Mouse (Mus musculus): Measurements from ENCODE around the gene Ankrd34a. TPM values are rescaled to one million over a fixed set of nuclear protein-coding genes. Genes with fewer than 3 reads are reported as not detected.

Ankrd34a gene
- total RNA-seq, 2 experiments from 2014 or later, result 0.95 to 1.1 TPM

DNA sequence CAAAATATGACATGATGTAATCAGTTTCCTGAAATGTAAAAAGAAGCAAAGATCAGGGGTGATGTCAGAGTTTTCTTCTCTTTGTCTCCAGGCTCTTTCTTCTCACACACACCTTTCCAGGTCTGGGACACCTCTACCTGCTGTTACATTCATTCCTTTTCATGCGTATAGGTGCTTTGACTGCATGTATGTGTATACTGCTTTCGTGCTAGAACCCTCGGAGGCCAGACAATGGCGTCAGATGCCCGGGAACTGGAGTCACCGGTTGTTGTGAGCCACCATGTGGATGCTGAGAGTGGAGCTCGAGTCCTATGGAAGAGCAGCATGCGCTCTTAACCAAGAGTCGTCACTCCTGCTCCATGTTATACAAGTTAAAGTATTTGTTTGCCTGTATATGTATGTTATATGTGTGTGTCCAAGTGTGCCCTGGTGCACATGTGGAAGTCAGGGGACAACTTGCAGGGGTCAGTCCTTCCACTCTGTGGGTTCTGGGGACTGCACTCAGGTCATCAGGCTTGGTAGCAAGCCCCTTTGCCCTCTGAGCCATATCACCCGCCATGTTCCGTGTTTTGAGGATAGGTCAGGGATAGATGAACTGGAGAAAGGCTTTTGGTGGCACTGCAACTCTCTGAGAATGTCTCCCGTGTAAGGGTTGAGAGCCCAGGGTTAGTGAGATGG lies 17.7 kb upstream of the Ankrd34a start:
- DNase-seq, result no peak

- no peak for DNase-seq
Measured at GRCm38 (mm10) chr3:96579239-96579750, 17.1 kb upstream of the Ankrd34a start.

GRCm38 (mm10) chr3:96579885-96580454 lies 16.5 kb upstream of the Ankrd34a start:
- DNase-seq, result peak; percentile 85

- DNase-seq, result no peak
Measured at GRCm38 (mm10) chr3:96581141-96581540, 15.3 kb upstream of the Ankrd34a start.

GRCm38 (mm10) chr3:96581771-96582515 lies 14.5 kb upstream of the Ankrd34a start:
- no peak for DNase-seq

DNA sequence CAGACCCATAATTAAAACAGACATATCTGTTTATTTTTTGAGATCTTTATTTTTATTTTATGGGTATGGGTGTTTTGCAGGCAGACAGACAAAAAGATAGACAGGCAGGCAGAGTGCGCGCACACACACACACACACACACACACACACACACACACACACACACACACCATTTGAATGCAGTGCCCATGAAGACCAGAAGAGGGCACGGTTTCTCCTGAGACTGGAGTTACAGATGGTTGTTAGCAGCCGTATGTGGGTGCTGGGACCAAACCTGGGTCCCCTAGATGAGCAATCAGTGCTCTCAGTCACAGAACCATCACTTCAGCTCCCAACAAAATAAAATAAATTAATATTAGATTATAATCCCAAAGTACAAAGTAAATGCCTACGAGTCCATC lies 13.1 kb upstream of the Ankrd34a start:
- DNase-seq, result no peak

DNA sequence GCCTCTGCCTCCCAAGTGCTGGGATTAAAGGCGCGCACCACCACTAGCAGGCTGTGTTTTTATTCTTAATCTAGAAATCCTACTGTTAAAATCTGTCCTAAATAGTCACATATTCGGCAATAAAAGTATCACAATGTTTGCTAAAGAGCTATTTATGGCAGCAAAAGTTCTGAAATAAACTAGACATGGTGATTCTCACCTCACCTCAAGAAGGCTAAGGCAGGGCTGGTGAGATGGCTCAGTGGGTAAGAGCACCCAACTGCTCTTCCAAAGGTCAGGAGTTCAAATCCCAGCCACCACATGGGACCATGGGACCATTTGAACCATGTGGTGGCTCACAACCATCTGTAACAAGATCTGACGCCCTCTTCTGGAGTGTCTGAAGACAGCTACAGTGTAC lies 5.8 kb upstream of the Ankrd34a start:
- DNase-seq, result no peak

DNA sequence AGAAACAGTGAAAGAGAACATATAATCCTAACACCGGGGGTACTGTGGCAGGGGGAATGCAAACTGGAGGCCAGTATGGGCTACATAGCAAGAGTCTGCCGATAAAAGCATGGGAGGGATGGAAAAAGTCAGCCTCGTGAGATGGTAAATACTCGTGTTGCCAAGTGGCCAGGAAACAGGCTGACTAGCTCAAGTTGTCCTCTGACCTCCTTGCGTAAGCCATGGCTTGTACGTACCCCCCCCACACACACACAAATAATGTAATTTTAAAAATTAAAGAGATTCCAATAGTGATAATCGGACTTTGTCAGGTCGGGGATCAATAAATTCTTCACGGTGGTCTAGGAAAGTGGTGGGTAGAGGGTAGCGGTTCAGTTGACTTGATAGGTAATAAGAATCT lies 3.1 kb upstream of the Ankrd34a start:
- DNase-seq, result peak; percentile 28

DNA sequence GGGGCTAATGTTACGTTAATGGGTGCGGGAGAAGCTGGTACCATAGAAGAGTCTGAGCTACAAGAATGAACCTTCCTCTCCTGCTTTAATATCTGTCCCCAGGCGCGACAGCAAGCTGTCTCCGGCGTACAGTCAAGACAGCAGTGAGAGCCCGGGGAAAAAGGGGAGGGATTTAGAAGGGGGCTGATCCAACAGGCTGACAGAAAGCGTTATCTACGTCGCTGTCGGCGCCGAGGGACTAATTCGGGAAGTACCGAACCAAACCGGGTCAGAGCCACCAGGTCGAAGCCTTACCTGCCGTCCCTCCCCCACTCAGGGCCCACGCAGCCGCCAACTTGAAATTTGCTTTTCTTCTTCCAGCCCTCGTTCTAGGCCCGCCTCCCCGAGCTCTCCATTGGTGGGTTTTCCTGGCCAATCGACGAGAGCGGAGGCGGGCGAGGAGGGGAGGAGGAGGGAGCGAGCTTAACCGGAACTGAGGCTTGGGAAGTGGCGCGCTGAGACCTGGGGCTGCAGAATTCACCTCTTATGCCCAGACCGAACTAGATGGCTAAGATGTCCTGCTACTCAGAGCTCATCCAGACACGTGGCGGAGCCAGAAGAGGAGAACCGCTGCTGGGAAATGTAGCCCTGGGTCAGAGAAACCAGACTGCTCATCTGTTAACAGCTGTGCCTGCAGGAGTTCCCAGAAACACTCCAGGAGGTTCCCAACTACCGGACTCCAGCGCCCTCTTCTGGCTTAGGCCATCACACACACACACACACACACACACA lies 2.5 kb upstream of the Ankrd34a start, which contains the start of gene Polr3gl:
Polr3gl (minus strand) TSS at position 392 of the 771 bp plus-strand sequence.
- DNase-seq, result peak; percentile 92

GRCm38 (mm10) chr3:96594851-96595250 lies 1.6 kb upstream of the Ankrd34a start:
- no peak for DNase-seq

- no peak for DNase-seq
Measured at GRCm38 (mm10) chr3:96595661-96596060, 775 bp upstream of the Ankrd34a start.

DNA sequence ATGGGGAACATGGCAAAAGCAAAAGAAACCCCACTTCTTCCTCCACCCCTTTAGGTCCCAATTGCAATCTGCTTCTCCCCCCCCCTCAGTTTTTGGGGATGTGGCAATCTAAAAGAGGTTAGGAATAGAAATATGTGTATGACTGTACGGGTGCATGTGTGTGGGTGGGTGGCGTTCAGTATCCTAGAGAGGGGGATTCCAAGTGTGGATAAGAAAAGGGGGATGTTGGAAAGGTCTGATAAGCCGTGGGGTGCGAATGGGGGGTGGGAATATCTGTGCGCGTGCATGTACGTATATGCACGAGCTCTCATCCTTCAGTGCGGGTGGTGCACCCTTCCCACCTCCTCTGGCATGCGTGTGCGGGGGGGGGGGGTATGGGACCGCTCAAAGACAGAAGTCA lies 419 bp downstream of the Ankrd34a start:
- DNase-seq, result no peak

GRCm38 (mm10) chr3:96597435-96597891 lies 1.0 kb downstream of the Ankrd34a start:
- DNase-seq, result peak; percentile 26

- DNase-seq, result peak; percentile 76
Measured at GRCm38 (mm10) chr3:96598156-96599068, 2.0 kb downstream of the Ankrd34a start.

- DNase-seq, result no peak
Measured at GRCm38 (mm10) chr3:96599069-96599393, 2.6 kb downstream of the Ankrd34a start.

DNA sequence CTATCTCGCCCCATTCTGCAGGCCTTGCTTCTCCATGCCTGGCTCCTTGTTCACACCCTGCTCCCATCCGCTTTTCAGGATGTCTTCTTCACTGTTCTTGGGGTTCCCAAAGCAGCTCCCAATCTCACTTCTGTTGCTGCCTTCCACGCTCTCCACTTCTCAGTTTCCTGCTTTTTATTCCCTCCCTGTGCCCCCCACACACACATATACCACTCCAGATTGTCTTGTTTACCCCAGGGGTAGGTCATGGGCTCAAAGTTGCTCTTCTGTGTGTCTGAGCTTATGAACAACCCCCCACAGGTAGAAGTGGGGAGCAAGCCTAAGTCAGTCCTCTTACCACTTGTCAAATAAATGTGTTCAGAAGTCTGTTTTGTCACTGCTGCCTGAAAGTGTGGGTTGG lies 3.0 kb downstream of the Ankrd34a start:
- DNase-seq, result no peak

DNA sequence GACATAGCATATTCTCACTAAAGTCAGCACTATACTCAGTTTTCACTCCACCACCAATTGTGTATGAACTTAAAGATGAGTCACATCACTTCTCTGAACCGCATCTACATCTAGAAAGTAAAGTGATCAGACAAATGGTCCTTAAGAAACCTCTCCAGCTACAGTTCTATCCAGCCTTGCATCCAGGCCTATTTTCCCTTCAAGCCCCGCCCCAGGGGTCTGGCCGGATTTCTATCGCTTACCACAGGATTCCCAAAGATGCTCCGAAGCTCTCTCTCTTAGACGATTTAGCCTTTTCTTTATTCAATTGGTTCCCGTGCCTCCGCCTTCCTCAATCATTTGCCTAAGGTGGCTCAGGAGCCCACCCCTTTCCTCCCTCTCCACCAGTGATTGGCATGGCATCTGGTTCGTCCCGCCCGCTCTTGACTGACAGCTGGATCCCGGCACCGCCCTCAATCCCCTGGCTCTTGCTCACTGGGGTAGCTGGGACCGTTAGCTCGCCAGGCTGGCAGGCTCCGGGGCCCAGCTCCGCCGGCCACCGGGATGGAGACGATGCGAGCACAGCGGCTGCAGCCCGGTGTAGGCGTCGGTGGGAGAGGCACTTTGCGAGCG lies 4.3 kb downstream of the Ankrd34a start, which contains the start of gene Lix1l:
Lix1l (plus strand) TSS at position 511 of the 612 bp plus-strand sequence.
- peak; percentile 96 for DNase-seq

GRCm38 (mm10) chr3:96601251-96601787 lies 4.9 kb downstream of the Ankrd34a start:
- DNase-seq, result peak; percentile 73

DNA sequence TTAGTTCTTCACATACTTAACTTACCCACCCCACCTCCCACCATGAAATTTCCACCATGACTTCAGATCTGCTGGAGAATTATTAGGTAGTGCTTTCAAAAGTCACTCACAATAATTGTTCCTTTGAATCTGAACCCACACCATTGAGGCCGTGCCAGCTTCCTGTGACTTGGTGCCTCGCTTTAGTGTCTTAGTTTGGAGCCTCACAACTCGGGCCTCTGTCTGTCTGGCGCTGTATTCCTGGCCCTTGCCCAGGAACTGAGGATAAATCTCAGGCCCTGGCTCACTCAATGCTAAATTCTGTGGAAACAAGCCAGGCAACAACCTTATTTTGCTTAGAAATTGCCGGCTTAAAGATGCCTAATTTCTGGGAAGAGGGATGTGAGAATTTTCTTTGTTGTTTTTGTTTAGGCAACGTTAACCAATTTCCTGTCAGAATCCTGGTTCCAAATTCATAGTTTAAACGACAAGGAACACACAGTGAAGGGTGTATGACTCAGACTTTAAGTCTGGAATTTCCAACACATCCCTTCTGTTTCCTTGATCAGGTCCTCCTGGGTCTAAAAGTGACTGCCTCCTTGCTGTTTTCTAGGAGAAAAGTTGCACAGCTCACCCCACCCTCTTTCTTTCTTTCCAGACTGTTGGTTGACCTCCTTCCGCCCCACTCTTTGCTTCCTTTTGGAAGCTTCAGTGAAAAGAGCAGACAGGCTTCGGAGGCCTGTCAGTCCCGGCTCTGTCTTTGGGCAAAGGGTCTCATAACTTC lies 5.7 kb downstream of the Ankrd34a start:
- DNase-seq, result peak; percentile 25

DNA sequence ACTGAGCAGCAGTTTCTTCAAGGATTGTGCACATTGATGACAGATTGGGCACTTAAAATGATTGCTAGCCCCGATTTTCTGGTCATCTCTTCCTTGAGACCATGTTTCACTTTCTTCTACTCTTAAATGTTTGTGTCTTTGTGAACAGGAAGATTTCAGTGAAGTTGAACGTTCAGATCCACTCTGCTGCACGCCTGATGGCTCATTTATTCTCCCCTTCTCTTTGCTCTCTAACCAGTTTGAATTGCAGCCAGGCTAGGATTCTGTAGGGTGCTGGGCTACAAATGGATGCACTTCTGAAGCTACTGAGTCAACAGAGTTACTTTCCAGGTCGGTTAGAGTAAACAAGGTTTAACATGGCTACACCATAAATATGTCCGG lies 6.3 kb downstream of the Ankrd34a start:
- no peak for DNase-seq

Data from gastrocnemius, postnatal 25 days (tissue).